Comparison of ENCODE assay signal across 23 mouse cellular contexts in the genomic region with DNA sequence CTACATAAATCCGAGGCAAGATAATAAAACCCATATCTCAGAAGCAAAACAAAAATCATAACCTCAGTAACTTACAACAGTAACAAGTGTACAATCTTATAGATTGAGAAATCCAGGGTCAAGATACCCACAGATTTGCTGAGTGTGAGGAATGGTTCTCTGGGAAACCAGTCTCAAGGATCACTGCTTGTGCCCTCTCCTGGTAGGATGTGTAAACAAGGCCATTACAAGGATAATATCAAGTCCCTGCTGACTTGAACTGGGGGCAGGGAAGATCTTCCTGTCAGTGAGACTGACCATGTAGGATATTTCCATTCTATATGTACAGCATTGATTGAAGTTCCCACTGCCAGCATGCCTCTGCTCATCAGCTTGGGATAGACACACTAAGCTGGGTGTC. TPM values are rescaled to one million over a fixed set of nuclear protein-coding genes. Genes with fewer than 3 reads are reported as not detected.
A peak's percentile ranks its signal among the peaks of the same experiment; 100 is the strongest.
DNase-seq lines count a peak whose midpoint lies in the region; ATAC-seq and TF ChIP-seq lines count a peak whose summit lies in the region.
"Had no signal": no experiment of that assay in that cellular context is flagged by ENCODE, and none has a peak within 500 bp of the region (broad histone marks: within the 10 kb centered on the region; RNA-seq: fewer than 3 reads in every experiment).

No protein-coding gene starts in this region.

- no peaks in the 10 kb centered on the region for H3K36me3 ChIP-seq in heart, adult 2 months (ENCODE audit: control insufficient read depth, insufficient read depth, low read length)
- no peaks in the 10 kb centered on the region for H3K36me3 ChIP-seq in kidney, postnatal 0 days (ENCODE audit: insufficient read depth, low read length)
- H3K36me3 ChIP-seq in lung, postnatal 0 days (ENCODE audit: insufficient read depth, low read length): no peaks in the 10 kb centered on the region
- H3K36me3 ChIP-seq: embryonic facial prominence, embryonic 13.5 days; heart, embryonic 15.5 days; limb, embryonic 15.5 days had no signal

- no peak for TF ChIP-seq POLR2A in heart, adult 2 months (IDR thresholded peaks at IDR 0.05; ENCODE audit: insufficient read depth, low read depth, low read length)

- WGBS in heart, adult 2 months: 78% methylated on average over 1 of the region's 1 CpGs
- WGBS in kidney, postnatal 0 days: 76% methylated on average over 1 of the region's 1 CpGs
- 66% methylated on average over 1 of the region's 1 CpGs for WGBS in lung, postnatal 0 days

- no peak for DNase-seq in heart, adult 2 months
- no peak for DNase-seq in heart, adult 8-10 months (ENCODE audit: low spot score)
- no peak for DNase-seq in kidney, postnatal 0 days (ENCODE audit: low spot score)
- no peak for DNase-seq in kidney, postnatal 4 days
- DNase-seq in lung, postnatal 0 days (ENCODE audit: low spot score): no peak
- no peak for DNase-seq in lung, postnatal 10 days
- DNase-seq in adipocyte (ENCODE audit: low spot score): peak; percentile 30
- DNase-seq: adrenal gland, postnatal 10 days; B cell, adult 2 months; cerebellum, postnatal 10 days; gastrocnemius, postnatal 25 days; lung, adult 2 months; right cerebral cortex, postnatal 4 days had no signal

- no peaks in the 10 kb centered on the region for H3K27me3 ChIP-seq in heart, adult 2 months (ENCODE audit: control insufficient read depth, insufficient read depth, low read length)
- H3K27me3 ChIP-seq in kidney, postnatal 0 days (ENCODE audit: insufficient read depth, low read length): no peaks in the 10 kb centered on the region
- no peaks in the 10 kb centered on the region for H3K27me3 ChIP-seq in lung, postnatal 0 days (replicated peaks; ENCODE audit: insufficient read depth, low read length)
- H3K27me3 ChIP-seq: embryonic facial prominence, embryonic 13.5 days; heart, embryonic 15.5 days; limb, embryonic 15.5 days had no signal

- no peak overlapping the region for H3K27ac ChIP-seq in heart, adult 2 months
- no peak overlapping the region for H3K27ac ChIP-seq in kidney, postnatal 0 days
- H3K27ac ChIP-seq in lung, postnatal 0 days (ENCODE audit: low read length): no peak overlapping the region
- H3K27ac ChIP-seq: embryonic facial prominence, embryonic 13.5 days; heart, embryonic 15.5 days; limb, embryonic 15.5 days had no signal

- no peak overlapping the region for H3K4me2 ChIP-seq in kidney, postnatal 0 days (ENCODE audit: low read length)
- H3K4me2 ChIP-seq in lung, postnatal 0 days (replicated peaks; ENCODE audit: low read depth, low read length): no peak overlapping the region
- H3K4me2 ChIP-seq: embryonic facial prominence, embryonic 13.5 days; heart, embryonic 15.5 days; limb, embryonic 15.5 days; midbrain, embryonic 11.5 days had no signal

- no peaks in the 10 kb centered on the region for H3K79me2 ChIP-seq in heart, adult 2 months (replicated peaks; ENCODE audit: control insufficient read depth, insufficient read depth, low read length)

- no peak for TF ChIP-seq EP300 in heart, adult 2 months (IDR thresholded peaks at IDR 0.05; ENCODE audit: insufficient read depth, low read depth, low read length)
- no peak for TF ChIP-seq EP300 in lung, postnatal 0 days (IDR thresholded peaks at IDR 0.05)

- no peak overlapping the region for H3K9ac ChIP-seq in heart, adult 2 months (ENCODE audit: low read depth, low read length)
- H3K9ac ChIP-seq in kidney, postnatal 0 days (ENCODE audit: low read depth, low read length): no peak overlapping the region
- H3K9ac ChIP-seq in lung, postnatal 0 days (replicated peaks; ENCODE audit: low read depth): no peak overlapping the region
- H3K9ac ChIP-seq: embryonic facial prominence, embryonic 13.5 days; heart, embryonic 15.5 days; limb, embryonic 15.5 days had no signal

- no peak overlapping the region for H3K4me3 ChIP-seq in heart, adult 2 months
- no peak overlapping the region for H3K4me3 ChIP-seq in kidney, postnatal 0 days (replicated peaks; ENCODE audit: low read depth, low read length)
- H3K4me3 ChIP-seq in lung, postnatal 0 days (ENCODE audit: low read depth, low read length): no peak overlapping the region
- H3K4me3 ChIP-seq: embryonic facial prominence, embryonic 13.5 days; heart, embryonic 15.5 days; limb, embryonic 15.5 days had no signal

- intact Hi-C loops in heart, adult 2 months (cut with DNase I): no loop called here

- H3K4me1 ChIP-seq in heart, adult 2 months (ENCODE audit: control insufficient read depth, insufficient read depth, low read length): no peaks in the 10 kb centered on the region
- no peaks in the 10 kb centered on the region for H3K4me1 ChIP-seq in kidney, postnatal 0 days (replicated peaks; ENCODE audit: insufficient read depth, low read length)
- H3K4me1 ChIP-seq in lung, postnatal 0 days (ENCODE audit: insufficient read depth, low read depth, low read length): no peaks in the 10 kb centered on the region
- H3K4me1 ChIP-seq: embryonic facial prominence, embryonic 13.5 days; heart, embryonic 15.5 days; limb, embryonic 15.5 days had no signal

- ATAC-seq in kidney, postnatal 0 days (replicated peaks; ENCODE audit: low FRiP score, low read depth): no peak
- no peak for ATAC-seq in lung, postnatal 0 days
- no peak for ATAC-seq in frontal cortex, adult (ENCODE audit: low TSS enrichment)
- ATAC-seq: forebrain, embryonic 14.5 days; hindbrain, embryonic 16.5 days had no signal

- H3K9me3 ChIP-seq in kidney, postnatal 0 days (replicated peaks; ENCODE audit: low read length): no peaks in the 10 kb centered on the region
- H3K9me3 ChIP-seq in lung, postnatal 0 days (ENCODE audit: low read length): no peaks in the 10 kb centered on the region
- H3K9me3 ChIP-seq: embryonic facial prominence, embryonic 13.5 days; heart, embryonic 15.5 days; limb, embryonic 15.5 days had no signal

- TF ChIP-seq CTCF in heart, adult 2 months (IDR thresholded peaks at IDR 0.05): 0 out of 2 replicates have a peak, but pooled peaks have one; percentile 3
- peak; percentile 27; the same call in 1 of the 2 replicates for TF ChIP-seq CTCF in kidney, postnatal 0 days (IDR thresholded peaks at IDR 0.05; ENCODE audit: low read depth)
- peak; percentile 15; the same call in 1 of the 2 replicates for TF ChIP-seq CTCF in lung, postnatal 0 days (IDR thresholded peaks at IDR 0.05)

RNA-seq across cellular contexts. Expression of gene Ces2a, which starts 8.2 kb away (rescaled TPM):
- total RNA-seq in heart, adult 2 months (2021): not detected
- polyA plus RNA-seq in heart, adult 2 months (2012; rRNA removed): 0.18 TPM in 1 of 2 replicates, not detected in the other
- not detected for total RNA-seq in heart, adult 8-10 months (2022)
- polyA plus RNA-seq in kidney, postnatal 0 days (2015; fragmentation: Nextera tagmentation; extraction: Ambion mirVana): 0.22 and 0.24 TPM in 2 replicates
- polyA plus RNA-seq in lung, postnatal 0 days (2015; fragmentation: Nextera tagmentation; extraction: Ambion mirVana): 0.06 TPM in 1 of 2 replicates, not detected in the other
- total RNA-seq: gastrocnemius, postnatal 25 days; hematopoietic stem cell, adult 5-6 weeks; layer of hippocampus, postnatal 25 days; left cerebral cortex, postnatal 10 days had no signal
- polyA plus RNA-seq: embryonic facial prominence, embryonic 13.5 days; forebrain, embryonic 14.5 days; heart, embryonic 15.5 days; hindbrain, embryonic 16.5 days; limb, embryonic 15.5 days; midbrain, embryonic 11.5 days had no signal
